Mouse (Mus musculus) lung, postnatal 14 days (tissue): ENCODE results near the gene Nkapd1.

Experiments used
- DNase-seq: peaks from one replicate; pipeline ENCODE4 v3.0.0; 2021

Nkapd1 gene

GRCm38 (mm10) chr9:50596973-50597372 lies 20.3 kb downstream of the Nkapd1 start:
- no peak for DNase-seq

GRCm38 (mm10) chr9:50594794-50595417 lies 22.4 kb downstream of the Nkapd1 start:
- no peak for DNase-seq

- peak; percentile 39 for DNase-seq
Measured at GRCm38 (mm10) chr9:50593544-50593943, 23.7 kb downstream of the Nkapd1 start.

- DNase-seq, result no peak
Measured at GRCm38 (mm10) chr9:50592955-50593354, 24.3 kb downstream of the Nkapd1 start.

GRCm38 (mm10) chr9:50590856-50591518 lies 26.3 kb downstream of the Nkapd1 start:
- DNase-seq, result no peak

- DNase-seq, result no peak
Measured at GRCm38 (mm10) chr9:50586955-50587354, 30.3 kb downstream of the Nkapd1 start.

- DNase-seq, result no peak
Measured at GRCm38 (mm10) chr9:50585145-50585818, 32.0 kb downstream of the Nkapd1 start.

GRCm38 (mm10) chr9:50580370-50580769 lies 36.9 kb downstream of the Nkapd1 start:
- DNase-seq, result no peak

- DNase-seq, result no peak
Measured at GRCm38 (mm10) chr9:50569599-50570525, 47.4 kb downstream of the Nkapd1 start.

GRCm38 (mm10) chr9:50567881-50568280 lies 49.4 kb downstream of the Nkapd1 start:
- no peak for DNase-seq

- no peak for DNase-seq
Measured at GRCm38 (mm10) chr9:50567372-50567771, 49.9 kb downstream of the Nkapd1 start.

GRCm38 (mm10) chr9:50565940-50566339 lies 51.3 kb downstream of the Nkapd1 start:
- no peak for DNase-seq

GRCm38 (mm10) chr9:50565173-50565572 lies 52.1 kb downstream of the Nkapd1 start:
- no peak for DNase-seq

- DNase-seq, result no peak
Measured at GRCm38 (mm10) chr9:50561918-50562360, 55.3 kb downstream of the Nkapd1 start.

- DNase-seq, result no peak
Measured at GRCm38 (mm10) chr9:50561145-50561917, 55.9 kb downstream of the Nkapd1 start, which contains the start of gene Tex12. Gene Tex12, minus strand, starts transcription at chr9:50561325.
